Mouse (Mus musculus): ENCODE results near the gene Borcs5.

Gene Borcs5

GRCm38 (mm10) chr6:134630447-134630846, 8.9 kb upstream of the Borcs5 start:
- DNase-seq = no peak

GRCm38 (mm10) chr6:134631947-134632687, 7.2 kb upstream of the Borcs5 start, which contains the start of gene Mansc1:
Gene Mansc1, minus strand, starts transcription at chr6:134632488.
- DNase-seq = peak; percentile 58

GRCm38 (mm10) chr6:134632756-134633155, 6.6 kb upstream of the Borcs5 start:
- DNase-seq = no peak

- DNase-seq = no peak
These were observed 5.8 kb upstream of the Borcs5 start for GRCm38 (mm10) chr6:134633553-134633952.

- no peak for DNase-seq
These were observed 2.8 kb upstream of the Borcs5 start for GRCm38 (mm10) chr6:134636476-134636875.

- no peak for DNase-seq
These were observed 590 bp downstream of the Borcs5 start for GRCm38 (mm10) chr6:134639900-134640299.

GRCm38 (mm10) chr6:134640485-134641475, 1.5 kb downstream of the Borcs5 start:
- peak; percentile 98 for DNase-seq

GRCm38 (mm10) chr6:134641738-134642446, 2.6 kb downstream of the Borcs5 start:
- DNase-seq = no peak

GRCm38 (mm10) chr6:134643296-134643695, 4.0 kb downstream of the Borcs5 start:
- no peak for DNase-seq

- DNase-seq = no peak
These were observed 7.5 kb downstream of the Borcs5 start for GRCm38 (mm10) chr6:134646835-134647234.

GRCm38 (mm10) chr6:134647621-134648020, 8.3 kb downstream of the Borcs5 start:
- peak; percentile 47 for DNase-seq

GRCm38 (mm10) chr6:134648356-134648755, 9.0 kb downstream of the Borcs5 start:
- DNase-seq = no peak

- DNase-seq = peak; percentile 17
These were observed 17.2 kb downstream of the Borcs5 start for GRCm38 (mm10) chr6:134656527-134656926.

- peak; percentile 82 for DNase-seq
These were observed 20.0 kb downstream of the Borcs5 start for GRCm38 (mm10) chr6:134659108-134659958.

- no peak for DNase-seq
These were observed 21.6 kb downstream of the Borcs5 start for GRCm38 (mm10) chr6:134660714-134661406.

- no peak for DNase-seq
These were observed 25.3 kb downstream of the Borcs5 start for GRCm38 (mm10) chr6:134664573-134664972.

GRCm38 (mm10) chr6:134665817-134666216, 26.5 kb downstream of the Borcs5 start:
- DNase-seq = no peak

- DNase-seq = no peak
These were observed 29.2 kb downstream of the Borcs5 start for GRCm38 (mm10) chr6:134668519-134668918.

GRCm38 (mm10) chr6:134669179-134669865, 30.0 kb downstream of the Borcs5 start:
- DNase-seq = no peak

- no peak for DNase-seq
These were observed 31.6 kb downstream of the Borcs5 start for GRCm38 (mm10) chr6:134670881-134671411.

All from embryo, embryonic 11 days (tissue).